Mouse (Mus musculus): ENCODE measurements around the gene Chchd6.
A peak's percentile ranks its signal among the peaks of the same experiment; 100 is the strongest.

The Chchd6 gene

GRCm38 (mm10) chr6:89508263-89508662 is 87.2 kb downstream of the Chchd6 start:
- no peak for DNase-seq (ENCODE audit: low read depth)

- no peak for DNase-seq (ENCODE audit: low read depth)
These were observed 95.5 kb downstream of the Chchd6 start for GRCm38 (mm10) chr6:89499961-89500360.

- DNase-seq (ENCODE audit: low read depth) = no peak
These were observed 96.5 kb downstream of the Chchd6 start for GRCm38 (mm10) chr6:89498764-89499516.

- DNase-seq (ENCODE audit: low read depth) = no peak
These were observed 98.5 kb downstream of the Chchd6 start for GRCm38 (mm10) chr6:89496916-89497315.

GRCm38 (mm10) chr6:89492368-89492767 is 103.1 kb downstream of the Chchd6 start:
- no peak for DNase-seq (ENCODE audit: low read depth)

GRCm38 (mm10) chr6:89490369-89490768 is 105.1 kb downstream of the Chchd6 start:
- no peak for DNase-seq (ENCODE audit: low read depth)

- no peak for DNase-seq (ENCODE audit: low read depth)
These were observed 105.9 kb downstream of the Chchd6 start for GRCm38 (mm10) chr6:89489533-89489932.

- no peak for DNase-seq (ENCODE audit: low read depth)
These were observed 109.4 kb downstream of the Chchd6 start for GRCm38 (mm10) chr6:89486055-89486454.

- DNase-seq (ENCODE audit: low read depth) = no peak
These were observed 114.3 kb downstream of the Chchd6 start for GRCm38 (mm10) chr6:89481192-89481591.

- no peak for DNase-seq (ENCODE audit: low read depth)
These were observed 127.5 kb downstream of the Chchd6 start for GRCm38 (mm10) chr6:89467908-89468307.

GRCm38 (mm10) chr6:89467290-89467689 is 128.2 kb downstream of the Chchd6 start:
- no peak for DNase-seq (ENCODE audit: low read depth)

- no peak for DNase-seq (ENCODE audit: low read depth)
These were observed 128.6 kb downstream of the Chchd6 start for GRCm38 (mm10) chr6:89466875-89467274.

- no peak for DNase-seq (ENCODE audit: low read depth)
These were observed 129.3 kb downstream of the Chchd6 start for GRCm38 (mm10) chr6:89466053-89466708.

- no peak for DNase-seq (ENCODE audit: low read depth)
These were observed 133.2 kb downstream of the Chchd6 start for GRCm38 (mm10) chr6:89462223-89462760.

GRCm38 (mm10) chr6:89461250-89462222 is 133.9 kb downstream of the Chchd6 start:
- DNase-seq (ENCODE audit: low read depth) = no peak

GRCm38 (mm10) chr6:89459634-89460033 is 135.8 kb downstream of the Chchd6 start:
- DNase-seq (ENCODE audit: low read depth) = no peak

- no peak for DNase-seq (ENCODE audit: low read depth)
These were observed 137.9 kb downstream of the Chchd6 start for GRCm38 (mm10) chr6:89457601-89458000.

- no peak for DNase-seq (ENCODE audit: low read depth)
These were observed 139.0 kb downstream of the Chchd6 start for GRCm38 (mm10) chr6:89456409-89456961.

- DNase-seq (ENCODE audit: low read depth) = peak; percentile 84
These were observed 139.9 kb downstream of the Chchd6 start for GRCm38 (mm10) chr6:89455523-89456000.

GRCm38 (mm10) chr6:89454437-89454836 is 141.0 kb downstream of the Chchd6 start:
- no peak for DNase-seq (ENCODE audit: low read depth)

GRCm38 (mm10) chr6:89452976-89453674 is 142.3 kb downstream of the Chchd6 start:
- DNase-seq (ENCODE audit: low read depth) = no peak
